Comparison of ENCODE assay signal across 18 mouse cellular contexts in genomic region chr4:140644276-140644675, GRCm38 (mm10). TPM values are rescaled to one million over a fixed set of nuclear protein-coding genes. Genes with fewer than 3 reads are reported as not detected.
DNase-seq lines count a peak whose midpoint lies in the region; ATAC-seq and TF ChIP-seq lines count a peak whose summit lies in the region.
"Had no signal": no experiment of that assay in that cellular context is flagged by ENCODE, and none has a peak within 500 bp of the region (broad histone marks: within the 10 kb centered on the region; RNA-seq: fewer than 3 reads in every experiment).

No protein-coding gene starts in this region.

- no peak for ATAC-seq in forebrain, postnatal 0 days
- ATAC-seq in forebrain, embryonic 14.5 days, result no peak
- ATAC-seq in midbrain, postnatal 0 days (ENCODE audit: low FRiP score), result no peak
- no peak for ATAC-seq in intestine, embryonic 16.5 days
- ATAC-seq: liver, embryonic 12.5 days had no signal

- H3K27me3 ChIP-seq in forebrain, postnatal 0 days (ENCODE audit: insufficient read depth, low read length), result no peaks in the 10 kb centered on the region
- no peaks in the 10 kb centered on the region for H3K27me3 ChIP-seq in forebrain, embryonic 14.5 days (replicated peaks; ENCODE audit: control insufficient read depth, insufficient read depth, low read length)
- no peaks in the 10 kb centered on the region for H3K27me3 ChIP-seq in midbrain, embryonic 10.5 days (ENCODE audit: low read depth, poor library complexity, severe bottlenecking)
- H3K27me3 ChIP-seq in midbrain, postnatal 0 days (ENCODE audit: insufficient read depth, low read length), result no peaks in the 10 kb centered on the region
- no peaks in the 10 kb centered on the region for H3K27me3 ChIP-seq in intestine, embryonic 16.5 days (replicated peaks; ENCODE audit: control insufficient read depth, insufficient read depth, low read length)
- H3K27me3 ChIP-seq: embryonic facial prominence, embryonic 15.5 days; heart, embryonic 13.5 days had no signal

- H3K4me2 ChIP-seq in forebrain, postnatal 0 days (ENCODE audit: low read depth), result no peak overlapping the region
- H3K4me2 ChIP-seq in forebrain, embryonic 14.5 days (ENCODE audit: low read length), result no peak overlapping the region
- no peak overlapping the region for H3K4me2 ChIP-seq in midbrain, postnatal 0 days (ENCODE audit: low read depth, low read length, poor library complexity, severe bottlenecking)
- no peak overlapping the region for H3K4me2 ChIP-seq in intestine, embryonic 16.5 days (ENCODE audit: low read depth, low read length)
- H3K4me2 ChIP-seq: embryonic facial prominence, embryonic 15.5 days; heart, embryonic 13.5 days; liver, embryonic 12.5 days; lung, embryonic 14.5 days had no signal

- TF ChIP-seq CTCF in forebrain, postnatal 0 days (IDR thresholded peaks at IDR 0.05; ENCODE audit: low read depth), result no peak
- TF ChIP-seq CTCF in midbrain, postnatal 0 days (IDR thresholded peaks at IDR 0.05), result no peak

- WGBS in forebrain, postnatal 0 days, result 34% methylated on average over 6 of the region's 6 CpGs
- WGBS in forebrain, embryonic 14.5 days, result 32% methylated on average over 6 of the region's 6 CpGs
- WGBS in midbrain, embryonic 10.5 days, result 60% methylated on average over 6 of the region's 6 CpGs
- WGBS in midbrain, postnatal 0 days, result 67% methylated on average over 6 of the region's 6 CpGs
- 70% methylated on average over 6 of the region's 6 CpGs for WGBS in intestine, embryonic 16.5 days

- peaks cover 11% of the 10 kb centered on the region; the same call in 1 of the 2 replicates for H3K36me3 ChIP-seq in forebrain, postnatal 0 days (ENCODE audit: insufficient read depth)
- H3K36me3 ChIP-seq in forebrain, embryonic 14.5 days (ENCODE audit: control insufficient read depth, insufficient read depth, low read length), result peaks cover 11% of the 10 kb centered on the region
- peaks cover 63% of the 10 kb centered on the region for H3K36me3 ChIP-seq in midbrain, embryonic 10.5 days
- H3K36me3 ChIP-seq in midbrain, postnatal 0 days (ENCODE audit: insufficient read depth, low read length), result no peaks in the 10 kb centered on the region
- H3K36me3 ChIP-seq in intestine, embryonic 16.5 days (ENCODE audit: control insufficient read depth, insufficient read depth, low read length), result no peaks in the 10 kb centered on the region
- H3K36me3 ChIP-seq: liver, embryonic 12.5 days had no signal

- DNase-seq in forebrain, postnatal 0 days, result no peak
- no peak for DNase-seq in forebrain, embryonic 14.5 days (ENCODE audit: low spot score)
- no peak for DNase-seq in midbrain, embryonic 10.5 days (ENCODE audit: low spot score)
- DNase-seq in midbrain, postnatal 0 days (ENCODE audit: low spot score), result no peak
- DNase-seq in cerebellum, adult 9-10 months, result peak; percentile 81
- DNase-seq in cerebellum, postnatal 25 days, result peak; percentile 69 to 79
- DNase-seq: heart, adult 18-20 months; kidney, adult 9 months; kidney, postnatal 25 days; lung, embryonic 14.5 days; lung, postnatal 36 days; right cerebral cortex, postnatal 25 days; thymus, postnatal 36 days had no signal

- H3K4me3 ChIP-seq in forebrain, postnatal 0 days (ENCODE audit: low read depth, low read length), result no peak overlapping the region
- H3K4me3 ChIP-seq in forebrain, embryonic 14.5 days (ENCODE audit: low read depth, low read length), result no peak overlapping the region
- peak overlapping the region; percentile 11; the same call in 1 of the 2 replicates for H3K4me3 ChIP-seq in midbrain, embryonic 10.5 days
- no peak overlapping the region for H3K4me3 ChIP-seq in midbrain, postnatal 0 days (ENCODE audit: low read depth, low read length)
- no peak overlapping the region for H3K4me3 ChIP-seq in intestine, embryonic 16.5 days (ENCODE audit: low read length)
- H3K4me3 ChIP-seq: embryonic facial prominence, embryonic 15.5 days; heart, embryonic 13.5 days; liver, embryonic 12.5 days; myocyte had no signal

- 0 out of 2 replicates have a peak overlapping the region, but pooled peaks have one; percentile 15 for H3K27ac ChIP-seq in forebrain, postnatal 0 days (ENCODE audit: low read depth, low read length)
- no peak overlapping the region for H3K27ac ChIP-seq in forebrain, embryonic 14.5 days (ENCODE audit: low read depth, low read length)
- H3K27ac ChIP-seq in midbrain, embryonic 10.5 days (replicated peaks), result no peak overlapping the region
- H3K27ac ChIP-seq in midbrain, postnatal 0 days (ENCODE audit: low read depth, low read length), result no peak overlapping the region
- no peak overlapping the region for H3K27ac ChIP-seq in intestine, embryonic 16.5 days (ENCODE audit: low read length)
- H3K27ac ChIP-seq: embryonic facial prominence, embryonic 15.5 days; heart, embryonic 13.5 days; liver, embryonic 12.5 days had no signal

- peaks cover 18% of the 10 kb centered on the region for H3K4me1 ChIP-seq in forebrain, postnatal 0 days (ENCODE audit: insufficient read depth)
- peaks cover 29% of the 10 kb centered on the region for H3K4me1 ChIP-seq in forebrain, embryonic 14.5 days (ENCODE audit: control insufficient read depth, insufficient read depth, low read length)
- peaks cover 75% of the 10 kb centered on the region for H3K4me1 ChIP-seq in midbrain, embryonic 10.5 days
- H3K4me1 ChIP-seq in midbrain, postnatal 0 days (ENCODE audit: insufficient read depth, low read length), result peaks cover 8% of the 10 kb centered on the region
- H3K4me1 ChIP-seq in intestine, embryonic 16.5 days (ENCODE audit: control insufficient read depth, insufficient read depth, low read length), result peaks cover 23% of the 10 kb centered on the region

- no peak overlapping the region for H3K9ac ChIP-seq in forebrain, postnatal 0 days
- H3K9ac ChIP-seq in forebrain, embryonic 14.5 days (ENCODE audit: low read length), result no peak overlapping the region
- H3K9ac ChIP-seq in midbrain, postnatal 0 days (replicated peaks; ENCODE audit: low read length, poor library complexity, severe bottlenecking), result no peak overlapping the region
- H3K9ac ChIP-seq in intestine, embryonic 16.5 days (ENCODE audit: low read depth, low read length), result no peak overlapping the region
- H3K9ac ChIP-seq: embryonic facial prominence, embryonic 15.5 days; heart, embryonic 13.5 days; liver, embryonic 12.5 days; lung, embryonic 14.5 days had no signal

- no peaks in the 10 kb centered on the region for H3K9me3 ChIP-seq in forebrain, postnatal 0 days (ENCODE audit: low read length)
- no peaks in the 10 kb centered on the region for H3K9me3 ChIP-seq in forebrain, embryonic 14.5 days (replicated peaks; ENCODE audit: control insufficient read depth, low read length)
- peaks cover 13% of the 10 kb centered on the region; the same call in 1 of the 2 replicates for H3K9me3 ChIP-seq in midbrain, embryonic 10.5 days (replicated peaks)
- no peaks in the 10 kb centered on the region for H3K9me3 ChIP-seq in midbrain, postnatal 0 days (ENCODE audit: low read length)
- no peaks in the 10 kb centered on the region for H3K9me3 ChIP-seq in intestine, embryonic 16.5 days (ENCODE audit: control insufficient read depth, low read length)
- H3K9me3 ChIP-seq: embryonic facial prominence, embryonic 15.5 days; liver, embryonic 12.5 days had no signal

RNA-seq across cellular contexts. Expression of gene Arhgef10l, which starts 21.5 kb away (rescaled TPM):
- total RNA-seq in forebrain, postnatal 0 days (2014; rRNA removed), result 52.5 and 59.0 TPM in 2 replicates
- polyA plus RNA-seq in forebrain, postnatal 0 days (2015; fragmentation: Nextera tagmentation; extraction: Ambion mirVana), result 13.8 and 16.5 TPM in 2 replicates
- polyA plus RNA-seq in forebrain, embryonic 14.5 days (2014; fragmentation: Nextera tagmentation; extraction: Ambion mirVana), result 15.0 and 17.7 TPM in 2 replicates
- polyA plus RNA-seq in midbrain, embryonic 10.5 days (2016; fragmentation: Nextera tagmentation; extraction: Ambion mirVana), result 25.1 and 32.4 TPM in 2 replicates
- total RNA-seq in midbrain, postnatal 0 days (2014; rRNA removed), result 68.7 and 81.1 TPM in 2 replicates
- polyA plus RNA-seq in midbrain, postnatal 0 days (2015; fragmentation: Nextera tagmentation; extraction: Ambion mirVana), result 20.7 and 23.1 TPM in 2 replicates
- 12.1 and 14.3 TPM in 2 replicates for polyA plus RNA-seq in intestine, embryonic 16.5 days (2015; fragmentation: Nextera tagmentation; extraction: Ambion mirVana)

RNA-seq across cellular contexts. Expression of gene Rcc2, which starts 56.1 kb away (rescaled TPM):
- total RNA-seq in forebrain, postnatal 0 days (2014; rRNA removed), result 55.2 and 62.3 TPM in 2 replicates
- polyA plus RNA-seq in forebrain, postnatal 0 days (2015; fragmentation: Nextera tagmentation; extraction: Ambion mirVana), result 20.3 and 20.8 TPM in 2 replicates
- 23.1 and 32.8 TPM in 2 replicates for polyA plus RNA-seq in forebrain, embryonic 14.5 days (2014; fragmentation: Nextera tagmentation; extraction: Ambion mirVana)
- polyA plus RNA-seq in midbrain, embryonic 10.5 days (2016; fragmentation: Nextera tagmentation; extraction: Ambion mirVana), result 32.6 and 35.2 TPM in 2 replicates
- 40.0 and 51.2 TPM in 2 replicates for total RNA-seq in midbrain, postnatal 0 days (2014; rRNA removed)
- polyA plus RNA-seq in midbrain, postnatal 0 days (2015; fragmentation: Nextera tagmentation; extraction: Ambion mirVana), result 11.5 and 13.2 TPM in 2 replicates
- polyA plus RNA-seq in intestine, embryonic 16.5 days (2015; fragmentation: Nextera tagmentation; extraction: Ambion mirVana), result 12.6 and 13.7 TPM in 2 replicates

Comparison
In these comparisons a context has a peak if more than half of its experiments do, and no peak if none do; other contexts are left out.
1. DNase-seq: peak in cerebellum, adult 9-10 months (single experiment) and cerebellum, postnatal 25 days (2 of 2); none in forebrain, postnatal 0 days (single experiment), forebrain, embryonic 14.5 days (single experiment), midbrain, embryonic 10.5 days (single experiment) and midbrain, postnatal 0 days (single experiment).